Mouse (Mus musculus): ENCODE results near the gene Tnfrsf14. TPM values are rescaled to one million over a fixed set of nuclear protein-coding genes. Genes with fewer than 3 reads are reported as not detected.

The Tnfrsf14 gene
- polyA plus RNA-seq, 1 experiment from 2014 or later = 1.1 TPM

- H3K4me2 ChIP-seq = no peak overlapping the region
- ATAC-seq (ENCODE audit: insufficient number of reproducible peaks, low FRiP score, low TSS enrichment, low read depth) = no peak
- 0 out of 2 replicates have a peak, but pooled peaks cover 2% of the 10 kb centered on the region for H3K4me1 ChIP-seq
- H3K36me3 ChIP-seq = no peaks in the 10 kb centered on the region
- no peaks in the 10 kb centered on the region for H3K9me3 ChIP-seq
- no peaks in the 10 kb centered on the region for H3K27me3 ChIP-seq
- H3K4me3 ChIP-seq = no peak overlapping the region
- no peak overlapping the region for H3K27ac ChIP-seq
- no peak overlapping the region for H3K9ac ChIP-seq
- 69% methylated on average over 13 of the region's 13 CpGs for WGBS
Measured at GRCm38 (mm10) chr4:154886876-154887592, 41.3 kb downstream of the Tnfrsf14 start.

- no peak for ATAC-seq (ENCODE audit: insufficient number of reproducible peaks, low FRiP score, low TSS enrichment, low read depth)
- Histone ChIP-seq H3K9ac (no peak overlapping the region), H3K36me3 (no peaks in the 10 kb centered on the region), H3K9me3 (no peaks in the 10 kb centered on the region), H3K27ac (no peak overlapping the region), H3K4me2 (no peak overlapping the region), H3K4me1 (0 out of 2 replicates have a peak, but pooled peaks cover 4% of the 10 kb centered on the region), H3K27me3 (no peaks in the 10 kb centered on the region), H3K4me3 (no peak overlapping the region)
- 71% methylated on average over 11 of the region's 11 CpGs for WGBS
Measured at GRCm38 (mm10) chr4:154885416-154885815, 42.9 kb downstream of the Tnfrsf14 start.

- WGBS = 24% methylated on average over 14 of the region's 14 CpGs
- no peak overlapping the region for H3K9ac ChIP-seq
- peaks cover 8% of the 10 kb centered on the region; the same call in 1 of the 2 replicates for H3K4me1 ChIP-seq
- no peaks in the 10 kb centered on the region for H3K27me3 ChIP-seq
- H3K27ac ChIP-seq = no peak overlapping the region
- no peak overlapping the region for H3K4me3 ChIP-seq
- no peak for ATAC-seq (ENCODE audit: insufficient number of reproducible peaks, low FRiP score, low TSS enrichment, low read depth)
- H3K36me3 ChIP-seq = no peaks in the 10 kb centered on the region
- no peaks in the 10 kb centered on the region for H3K9me3 ChIP-seq
- H3K4me2 ChIP-seq = no peak overlapping the region
Measured at GRCm38 (mm10) chr4:154882014-154882659, 46.2 kb downstream of the Tnfrsf14 start.

- Histone ChIP-seq H3K27ac (no peak overlapping the region), H3K4me2 (no peak overlapping the region), H3K4me3 (no peak overlapping the region), H3K36me3 (no peaks in the 10 kb centered on the region), H3K9me3 (no peaks in the 10 kb centered on the region), H3K9ac (no peak overlapping the region), H3K27me3 (peaks cover 6% of the 10 kb centered on the region), H3K4me1 (peaks cover 8% of the 10 kb centered on the region; the same call in 1 of the 2 replicates)
- no peak for ATAC-seq (ENCODE audit: insufficient number of reproducible peaks, low FRiP score, low TSS enrichment, low read depth)
- WGBS = 77% methylated on average over 6 of the region's 6 CpGs
Measured at GRCm38 (mm10) chr4:154880730-154881129, 47.6 kb downstream of the Tnfrsf14 start.

GRCm38 (mm10) chr4:154877864-154878548 lies 50.4 kb downstream of the Tnfrsf14 start:
- 0 out of 2 replicates have a peak overlapping the region, but pooled peaks have one; percentile 5 for H3K9ac ChIP-seq
- H3K27me3 ChIP-seq = peaks cover 6% of the 10 kb centered on the region
- peak overlapping the region; percentile 33 for H3K4me3 ChIP-seq
- H3K4me2 ChIP-seq = peak overlapping the region; percentile 50
- no peaks in the 10 kb centered on the region for H3K9me3 ChIP-seq
- ATAC-seq (ENCODE audit: insufficient number of reproducible peaks, low FRiP score, low TSS enrichment, low read depth) = peak; percentile 93
- 11% methylated on average over 18 of the region's 18 CpGs for WGBS
- no peaks in the 10 kb centered on the region for H3K36me3 ChIP-seq
- H3K4me1 ChIP-seq = peaks cover 8% of the 10 kb centered on the region; the same call in 1 of the 2 replicates
- H3K27ac ChIP-seq = peak overlapping the region; percentile 78

GRCm38 (mm10) chr4:154873186-154873585 lies 55.2 kb downstream of the Tnfrsf14 start:
- H3K9ac ChIP-seq = no peak overlapping the region
- H3K4me1 ChIP-seq = peaks cover 9% of the 10 kb centered on the region
- 61% methylated on average over 6 of the region's 6 CpGs for WGBS
- no peaks in the 10 kb centered on the region for H3K36me3 ChIP-seq
- peaks cover 12% of the 10 kb centered on the region for H3K27me3 ChIP-seq
- no peak overlapping the region for H3K4me2 ChIP-seq
- no peak overlapping the region for H3K4me3 ChIP-seq
- no peak overlapping the region for H3K27ac ChIP-seq
- no peak for ATAC-seq (ENCODE audit: insufficient number of reproducible peaks, low FRiP score, low TSS enrichment, low read depth)
- H3K9me3 ChIP-seq = no peaks in the 10 kb centered on the region

Other genes with a start within 250 kb of the Tnfrsf14 start
- gene Ttc34, start 91.1 kb downstream of the Tnfrsf14 start, polyA plus RNA-seq (2015; fragmentation: Nextera tagmentation; extraction: Ambion mirVana) = 0.12 and 0.27 TPM in 2 replicates
- 0.20 and 0.23 TPM in 2 replicates for gene Mmel1, start 59.0 kb downstream of the Tnfrsf14 start, polyA plus RNA-seq (2015; fragmentation: Nextera tagmentation; extraction: Ambion mirVana)
- 57.3 and 65.5 TPM in 2 replicates for gene Fam213b, start 29.4 kb downstream of the Tnfrsf14 start, polyA plus RNA-seq (2015; fragmentation: Nextera tagmentation; extraction: Ambion mirVana)
- 1.1 and 1.3 TPM in 2 replicates for gene Hes5, start 32.4 kb upstream of the Tnfrsf14 start, polyA plus RNA-seq (2015; fragmentation: Nextera tagmentation; extraction: Ambion mirVana)
- 35.4 and 38.6 TPM in 2 replicates for gene Pank4, start 35.6 kb upstream of the Tnfrsf14 start, polyA plus RNA-seq (2015; fragmentation: Nextera tagmentation; extraction: Ambion mirVana)
- 11.6 and 13.7 TPM in 2 replicates for gene Plch2, start 128.2 kb upstream of the Tnfrsf14 start, polyA plus RNA-seq (2015; fragmentation: Nextera tagmentation; extraction: Ambion mirVana)
- 21.3 and 22.8 TPM in 2 replicates for gene Pex10, start 138.5 kb upstream of the Tnfrsf14 start, polyA plus RNA-seq (2015; fragmentation: Nextera tagmentation; extraction: Ambion mirVana)
- gene Rer1, start 157.8 kb upstream of the Tnfrsf14 start, polyA plus RNA-seq (2015; fragmentation: Nextera tagmentation; extraction: Ambion mirVana) = 170 and 176 TPM in 2 replicates
- 5.0 and 6.2 TPM in 2 replicates for gene Morn1, start 158.0 kb upstream of the Tnfrsf14 start, polyA plus RNA-seq (2015; fragmentation: Nextera tagmentation; extraction: Ambion mirVana)

Measured in limb, embryonic 15.5 days (tissue).